Mouse (Mus musculus) heart, embryonic 11.5 days (tissue): ENCODE measurements at regions not wholly inside any gene's neighbourhood (a gene's known extent, or its start where the extent isn't known, plus 50 kb on each side); places are given as distances from the start of the nearest gene placed in this dataset.
A peak's percentile ranks its signal among the peaks of the same experiment; 100 is the strongest.

Experiments used
- ATAC-seq: fragments of 200-750 bp; cut with Nextera tagmentation; replicated peaks from 2 replicates; pipeline ENCODE4 v1.8.0; 2017; ENCODE audit warnings: moderate library complexity; ENCODE audit not compliant: insufficient number of reproducible peaks, low FRiP score, low TSS enrichment
- H3K27ac ChIP-seq: fragments of 300-500 bp; sonication (generic); 2 replicates; pipeline ENCODE4 v1.5.1; 2014; ENCODE audit warnings: mild to moderate bottlenecking, low read depth, low read length
- H3K27me3 ChIP-seq: fragments of 300-500 bp; sonication (generic); 2 replicates; pipeline ENCODE4 v1.6.1; 2014; ENCODE audit warnings: mild to moderate bottlenecking, low read length, mixed read lengths; ENCODE audit not compliant: control insufficient read depth, insufficient read depth
- H3K36me3 ChIP-seq: fragments of 300-500 bp; sonication (generic); 2 replicates; pipeline ENCODE4 v1.6.1; 2014; ENCODE audit warnings: mild to moderate bottlenecking, low read length, moderate library complexity, mixed read lengths; ENCODE audit not compliant: control insufficient read depth, insufficient read depth
- H3K4me1 ChIP-seq: fragments of 300-500 bp; sonication (generic); 2 replicates; pipeline ENCODE4 v1.6.1; 2014; ENCODE audit warnings: low read length; ENCODE audit not compliant: control insufficient read depth, insufficient read depth
- H3K4me2 ChIP-seq: fragments of 300-500 bp; sonication (generic); 2 replicates; pipeline ENCODE4 v1.6.1; 2014; ENCODE audit warnings: mild to moderate bottlenecking, moderate library complexity
- H3K4me3 ChIP-seq: fragments of 300-500 bp; sonication (generic); 2 replicates; pipeline ENCODE4 v1.5.1; 2014; ENCODE audit warnings: low read depth, low read length
- H3K9ac ChIP-seq: fragments of 300-500 bp; sonication (generic); 2 replicates; pipeline ENCODE4 v1.6.1; 2014; ENCODE audit warnings: mild to moderate bottlenecking, low read depth, low read length, moderate library complexity
- H3K9me3 ChIP-seq: fragments of 300-500 bp; sonication (generic); replicated peaks from 2 replicates; pipeline ENCODE4 v1.6.1; 2016; ENCODE audit warnings: low read length; ENCODE audit not compliant: control insufficient read depth
- WGBS: fragments of 180-500 bp; shearing (Covaris S2); extraction: QIAGEN DNeasy Blood & Tissue Kit; methylation state at CpG from one replicate; pipeline ENCODE4 v1.1.7; 2014; ENCODE audit not compliant: insufficient replicate concordance; 5-methylcytosine and 5-hydroxymethylcytosine counted together

GRCm38 (mm10) chr11:19651929-19652328, 272.2 kb upstream of the Spred2 start:
- Histone ChIP-seq H3K9ac (no peak overlapping the region), H3K4me1 (peaks cover 12% of the 10 kb centered on the region), H3K27ac (peak overlapping the region; percentile 59; the same call in 1 of the 2 replicates), H3K9me3 (no peaks in the 10 kb centered on the region), H3K36me3 (no peaks in the 10 kb centered on the region), H3K4me2 (peak overlapping the region; percentile 10), H3K4me3 (no peak overlapping the region), H3K27me3 (no peaks in the 10 kb centered on the region)
- peak; percentile 69; the same call in 1 of the 2 replicates for ATAC-seq
- 39% methylated on average over 7 of the region's 7 CpGs for WGBS

GRCm38 (mm10) chr11:19659511-19659910, 264.7 kb upstream of the Spred2 start:
- Histone ChIP-seq H3K27ac (no peak overlapping the region; the same call in 1 of the 2 replicates), H3K9ac (no peak overlapping the region), H3K4me3 (no peak overlapping the region), H3K27me3 (no peaks in the 10 kb centered on the region), H3K4me1 (peaks cover 7% of the 10 kb centered on the region), H3K4me2 (peak overlapping the region; percentile 14; the same call in 1 of the 2 replicates), H3K9me3 (no peaks in the 10 kb centered on the region), H3K36me3 (no peaks in the 10 kb centered on the region)
- WGBS = 36% methylated on average over 4 of the region's 4 CpGs
- no peak; the same call in 1 of the 2 replicates for ATAC-seq

GRCm38 (mm10) chr11:19666732-19667131, 257.4 kb upstream of the Spred2 start:
- WGBS = 90% methylated on average over 4 of the region's 4 CpGs
- no peaks in the 10 kb centered on the region for H3K9me3 ChIP-seq
- ATAC-seq = no peak
- H3K27ac ChIP-seq = no peak overlapping the region
- H3K9ac ChIP-seq = no peak overlapping the region
- H3K4me1 ChIP-seq = peaks cover 3% of the 10 kb centered on the region; the same call in 1 of the 2 replicates
- H3K4me2 ChIP-seq = no peak overlapping the region
- no peak overlapping the region for H3K4me3 ChIP-seq
- H3K27me3 ChIP-seq = no peaks in the 10 kb centered on the region
- no peaks in the 10 kb centered on the region for H3K36me3 ChIP-seq

GRCm38 (mm10) chr11:19670853-19671530, 253.2 kb upstream of the Spred2 start:
- Histone ChIP-seq H3K9ac (no peak overlapping the region), H3K4me1 (peaks cover 3% of the 10 kb centered on the region; the same call in 1 of the 2 replicates), H3K4me3 (no peak overlapping the region), H3K4me2 (no peak overlapping the region), H3K27ac (no peak overlapping the region), H3K36me3 (no peaks in the 10 kb centered on the region), H3K9me3 (no peaks in the 10 kb centered on the region), H3K27me3 (no peaks in the 10 kb centered on the region)
- ATAC-seq = no peak
- 49% methylated on average over 13 of the region's 13 CpGs for WGBS

GRCm38 (mm10) chr11:19673012-19673411, 251.2 kb upstream of the Spred2 start:
- H3K27me3 ChIP-seq = no peaks in the 10 kb centered on the region
- no peaks in the 10 kb centered on the region for H3K9me3 ChIP-seq
- 44% methylated on average over 1 of the region's 1 CpGs for WGBS
- H3K4me2 ChIP-seq = no peak overlapping the region
- ATAC-seq = no peak
- H3K27ac ChIP-seq = no peak overlapping the region
- no peaks in the 10 kb centered on the region for H3K36me3 ChIP-seq
- H3K9ac ChIP-seq = no peak overlapping the region
- H3K4me3 ChIP-seq = no peak overlapping the region
- peaks cover 3% of the 10 kb centered on the region; the same call in 1 of the 2 replicates for H3K4me1 ChIP-seq

- Histone ChIP-seq H3K4me2 (no peak overlapping the region), H3K9ac (no peak overlapping the region), H3K4me3 (no peak overlapping the region), H3K36me3 (no peaks in the 10 kb centered on the region), H3K27me3 (no peaks in the 10 kb centered on the region), H3K4me1 (no peaks in the 10 kb centered on the region), H3K27ac (no peak overlapping the region), H3K9me3 (no peaks in the 10 kb centered on the region)
- ATAC-seq = no peak
- 83% methylated on average over 1 of the region's 1 CpGs for WGBS
Observed at GRCm38 (mm10) chr11:19676514-19676913, 247.7 kb upstream of the Spred2 start.

GRCm38 (mm10) chr11:19679041-19679440, 245.1 kb upstream of the Spred2 start:
- Histone ChIP-seq H3K27me3 (no peaks in the 10 kb centered on the region), H3K4me1 (no peaks in the 10 kb centered on the region), H3K36me3 (no peaks in the 10 kb centered on the region), H3K27ac (no peak overlapping the region), H3K4me3 (no peak overlapping the region), H3K9me3 (no peaks in the 10 kb centered on the region), H3K4me2 (no peak overlapping the region), H3K9ac (no peak overlapping the region)
- no peak for ATAC-seq
- WGBS = 78% methylated on average over 2 of the region's 2 CpGs

- Histone ChIP-seq H3K9me3 (no peaks in the 10 kb centered on the region), H3K27ac (no peak overlapping the region), H3K27me3 (no peaks in the 10 kb centered on the region), H3K9ac (no peak overlapping the region), H3K4me2 (no peak overlapping the region), H3K4me3 (no peak overlapping the region), H3K4me1 (no peaks in the 10 kb centered on the region), H3K36me3 (no peaks in the 10 kb centered on the region)
- no peak for ATAC-seq
- 80% methylated on average over 5 of the region's 5 CpGs for WGBS
Observed at GRCm38 (mm10) chr11:19679669-19680068, 244.5 kb upstream of the Spred2 start.

GRCm38 (mm10) chr11:19701198-19701597, 223.0 kb upstream of the Spred2 start:
- ATAC-seq = no peak
- 58% methylated on average over 3 of the region's 3 CpGs for WGBS
- no peak overlapping the region for H3K4me3 ChIP-seq
- H3K9me3 ChIP-seq = no peaks in the 10 kb centered on the region
- H3K27me3 ChIP-seq = no peaks in the 10 kb centered on the region
- H3K27ac ChIP-seq = no peak overlapping the region
- no peak overlapping the region for H3K9ac ChIP-seq
- no peak overlapping the region for H3K4me2 ChIP-seq
- no peaks in the 10 kb centered on the region for H3K4me1 ChIP-seq
- no peaks in the 10 kb centered on the region for H3K36me3 ChIP-seq
